Mouse (Mus musculus) left cerebral cortex, adult 11 months (tissue): Measurements from ENCODE around the gene Izumo4.
A peak's percentile ranks its signal among the peaks of the same experiment; 100 is the strongest.

Experiments used
- DNase-seq: peaks from one replicate; pipeline ENCODE4 v3.0.0; 2022; ENCODE audit warnings: low spot score

Gene Izumo4

DNA sequence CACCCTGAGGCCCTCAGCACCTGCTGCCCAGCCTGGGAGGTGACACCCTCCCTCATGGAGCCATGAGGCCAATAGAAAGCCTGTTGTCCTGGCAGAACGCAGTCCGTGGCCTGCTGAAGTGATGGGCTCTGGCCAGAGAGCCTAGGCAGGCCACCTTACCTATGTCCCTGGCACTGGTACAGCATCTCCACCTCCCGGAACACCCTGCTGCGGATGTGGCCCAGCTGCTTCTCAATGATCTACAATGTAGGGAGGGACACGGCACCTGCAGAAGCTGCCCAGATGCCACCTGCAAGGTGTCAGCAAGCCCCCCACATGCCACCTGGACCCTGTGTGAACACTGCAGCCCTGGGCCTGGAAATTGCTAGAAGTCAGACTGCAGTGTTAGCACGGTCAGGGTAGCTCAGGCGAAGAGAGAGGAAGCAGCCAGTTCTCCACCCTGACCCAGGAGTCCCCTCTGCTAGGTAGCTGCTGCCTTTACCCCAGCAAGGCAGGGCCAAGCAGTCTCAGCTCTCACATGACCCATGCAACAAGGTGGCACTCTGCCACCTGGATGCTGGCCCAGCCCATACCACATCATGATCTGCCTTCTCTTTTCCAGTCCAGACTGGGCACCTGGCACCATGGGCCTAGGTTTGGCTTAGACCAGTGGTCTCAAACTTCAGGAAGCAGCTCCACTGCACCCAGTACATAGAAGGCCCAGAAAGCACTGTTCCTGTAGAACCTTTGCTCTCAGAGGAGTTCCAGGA, 32.1 kb upstream of the Izumo4 start:
- no peak for DNase-seq

DNA sequence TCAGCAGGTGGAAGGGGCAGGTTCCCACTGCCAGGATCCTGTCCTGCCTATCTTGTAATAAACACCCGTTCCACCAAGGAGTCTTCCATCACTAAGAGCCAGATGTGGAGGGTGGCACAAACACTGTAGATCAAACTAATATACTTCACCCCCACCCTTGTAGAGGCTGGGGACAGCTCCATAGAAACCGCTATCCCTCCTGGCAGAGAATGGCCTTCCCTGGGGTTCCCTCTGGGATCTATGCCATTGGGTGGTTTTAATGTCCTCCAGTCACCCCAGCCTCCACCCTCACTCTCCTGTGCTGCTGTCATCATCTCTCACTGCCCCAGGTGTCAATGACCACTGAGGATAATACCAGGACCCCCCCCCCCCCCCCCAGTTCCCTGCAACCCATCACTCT, 31.5 kb upstream of the Izumo4 start:
- no peak for DNase-seq

- no peak for DNase-seq
These were observed 30.7 kb upstream of the Izumo4 start for GRCm38 (mm10) chr10:80671251-80671650.

DNA sequence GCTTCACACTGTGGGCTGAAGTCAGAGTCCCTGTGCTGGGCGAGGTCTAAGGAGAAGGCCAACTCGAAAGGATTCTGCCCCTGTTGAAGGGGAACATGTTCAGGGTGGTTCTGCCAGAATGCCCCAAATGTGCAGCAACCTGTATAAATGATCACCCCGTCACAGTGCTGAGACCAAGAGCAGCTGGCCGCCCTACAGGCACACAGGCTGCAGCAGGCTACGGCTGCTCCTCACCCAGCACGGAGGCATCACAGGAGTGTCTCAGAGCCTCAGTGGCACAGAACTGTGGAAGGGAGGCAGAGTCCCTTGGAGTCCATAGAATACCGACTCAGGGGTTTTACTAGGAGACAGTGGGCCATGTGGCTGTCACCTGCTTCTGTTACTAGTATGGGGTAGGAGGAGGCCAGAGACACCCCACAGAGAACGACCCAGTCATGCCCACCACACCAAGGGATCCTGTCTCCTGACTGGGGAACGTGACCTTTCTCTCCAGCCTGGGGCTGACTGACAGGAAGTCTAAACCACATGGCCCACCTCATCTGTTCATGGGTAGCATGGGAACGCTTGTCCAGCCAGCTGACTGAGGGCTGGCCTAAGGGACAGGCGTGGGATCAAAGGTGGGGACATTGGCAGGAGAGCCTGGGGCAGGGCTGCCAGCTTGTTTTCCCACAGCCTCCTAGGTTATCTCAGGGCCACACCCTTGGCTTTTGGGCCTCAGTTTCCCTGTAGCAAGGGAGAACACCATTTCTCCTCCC, 29.9 kb upstream of the Izumo4 start:
- no peak for DNase-seq

DNA sequence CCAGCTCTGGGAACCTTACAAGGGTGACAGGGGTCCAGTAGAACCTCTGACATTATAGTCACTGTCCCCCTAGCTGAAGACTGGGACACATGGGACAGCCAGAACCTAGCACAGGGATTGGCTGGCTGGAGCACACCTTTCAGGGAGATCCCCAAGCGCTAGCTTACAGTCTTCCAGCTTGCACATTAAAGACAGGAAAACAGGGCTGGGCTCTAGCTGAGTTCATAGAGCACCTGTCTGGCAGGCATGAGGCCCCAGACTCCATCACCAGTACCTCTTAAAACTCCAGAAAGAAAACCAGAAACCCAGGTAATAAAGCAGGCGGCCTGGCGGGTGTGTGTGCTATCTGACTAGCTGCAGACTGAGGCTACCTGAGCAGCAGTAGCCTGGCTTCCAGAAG, 28.3 kb upstream of the Izumo4 start:
- no peak for DNase-seq

- DNase-seq, result no peak
These were observed 27.7 kb upstream of the Izumo4 start for GRCm38 (mm10) chr10:80674161-80674711.

GRCm38 (mm10) chr10:80674851-80675404, 27.1 kb upstream of the Izumo4 start:
- no peak for DNase-seq

- DNase-seq, result no peak
These were observed 26.4 kb upstream of the Izumo4 start for GRCm38 (mm10) chr10:80675405-80676197.

DNA sequence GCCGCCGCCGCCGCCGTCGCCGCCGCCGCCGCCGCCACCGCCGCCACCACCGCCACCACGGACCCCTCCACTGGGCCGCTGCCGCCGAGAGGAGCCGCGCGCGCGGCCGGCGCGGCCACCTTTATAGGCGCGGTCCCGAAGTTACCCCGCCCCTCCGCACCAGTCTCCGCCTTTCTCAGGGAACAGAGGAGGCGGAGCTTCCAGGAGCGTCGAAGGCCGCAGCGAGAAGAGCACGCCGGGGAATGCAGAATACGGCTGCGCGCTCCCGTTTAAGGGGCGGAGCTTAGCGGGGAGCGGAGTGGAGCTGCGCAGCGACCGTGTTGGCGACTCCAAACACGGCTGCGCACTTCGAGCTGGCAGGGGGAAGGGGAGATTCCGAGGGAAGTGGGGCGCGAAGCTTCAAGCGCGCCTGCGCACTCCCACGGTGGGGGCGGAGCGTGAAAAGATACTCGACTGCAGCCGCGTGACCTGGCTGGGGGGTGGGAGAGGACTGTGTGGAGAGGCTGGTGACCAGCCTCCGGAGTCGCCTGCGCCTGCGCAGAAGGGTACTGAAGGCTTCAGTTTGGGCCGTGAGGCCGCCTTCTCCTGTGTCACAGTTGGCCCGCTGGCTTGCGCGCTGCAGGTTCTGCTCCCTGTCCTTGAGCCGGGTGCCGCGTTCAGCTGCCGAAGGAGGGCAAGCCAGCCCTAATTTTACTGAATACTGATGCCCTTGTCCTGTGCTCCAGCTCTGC, 25.6 kb upstream of the Izumo4 start:
- DNase-seq, result peak; percentile 99

- DNase-seq, result no peak
These were observed 24.7 kb upstream of the Izumo4 start for GRCm38 (mm10) chr10:80677128-80677875.

DNA sequence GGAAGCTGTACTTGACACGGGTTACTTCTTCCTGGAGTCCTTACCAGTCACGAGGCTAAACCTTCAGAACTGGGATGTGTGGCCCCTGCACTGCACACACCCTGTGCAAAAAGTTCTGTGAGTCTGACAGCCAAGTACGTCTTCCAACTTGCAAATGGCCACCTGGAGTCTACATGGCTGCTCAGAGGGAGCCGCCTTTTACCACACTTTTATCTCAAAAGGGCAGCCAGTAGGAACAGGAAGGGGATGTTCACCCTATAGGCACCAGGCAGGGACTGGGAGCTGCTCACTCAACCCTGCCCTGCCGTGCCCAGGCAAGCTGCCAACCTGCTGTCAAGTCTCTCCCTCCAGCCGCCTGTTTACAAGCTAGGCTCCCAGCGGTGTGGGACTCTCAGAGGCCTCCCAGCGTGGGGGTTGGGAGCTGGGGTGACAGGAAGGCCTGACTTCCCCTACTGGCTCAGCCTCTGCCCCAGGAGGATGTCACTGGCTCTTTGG, 24.0 kb upstream of the Izumo4 start, which contains the start of gene Mknk2:
TSS of gene Mknk2 (minus strand) at position 171 of the 495 bp plus-strand sequence.
- peak; percentile 74 for DNase-seq

DNA sequence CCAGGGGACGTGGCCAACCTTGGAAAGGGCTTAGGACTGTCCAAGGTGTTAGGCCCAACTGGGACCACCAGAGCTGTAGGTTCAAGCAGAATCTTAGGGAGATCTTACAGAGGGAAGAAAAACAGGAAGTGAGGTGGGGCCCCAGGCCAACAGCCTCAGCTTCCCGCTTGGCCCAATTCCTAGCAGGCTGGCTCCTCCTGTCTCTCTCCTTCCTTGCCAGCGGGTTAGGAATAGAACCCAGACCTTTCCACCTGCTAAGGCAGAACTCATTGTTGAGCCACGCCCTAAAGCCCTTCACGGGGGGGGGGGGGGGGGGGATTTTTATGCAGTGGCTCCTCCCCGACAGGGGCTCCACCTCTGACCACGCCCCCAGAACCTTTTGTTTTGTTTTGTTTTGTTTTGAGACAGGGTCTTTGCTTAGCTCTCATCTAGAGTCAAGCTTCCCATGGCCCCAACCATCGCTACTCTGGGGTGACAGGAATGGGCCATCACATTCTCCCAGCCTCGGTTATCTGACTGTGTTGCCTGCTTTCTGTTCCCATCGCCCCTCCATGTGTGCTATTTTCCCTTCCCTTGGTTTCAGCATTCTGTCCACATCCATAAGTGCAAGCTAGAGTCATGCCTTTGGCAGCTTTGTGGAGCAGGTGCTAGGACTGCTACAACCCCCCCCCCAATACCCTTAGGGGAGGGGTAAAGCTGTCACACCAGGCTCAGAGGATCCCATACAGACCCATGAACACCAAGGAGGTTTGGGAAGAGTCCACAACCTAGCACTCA, 23.2 kb upstream of the Izumo4 start:
- no peak for DNase-seq

- DNase-seq, result no peak
These were observed 22.3 kb upstream of the Izumo4 start for GRCm38 (mm10) chr10:80679556-80680259.

DNA sequence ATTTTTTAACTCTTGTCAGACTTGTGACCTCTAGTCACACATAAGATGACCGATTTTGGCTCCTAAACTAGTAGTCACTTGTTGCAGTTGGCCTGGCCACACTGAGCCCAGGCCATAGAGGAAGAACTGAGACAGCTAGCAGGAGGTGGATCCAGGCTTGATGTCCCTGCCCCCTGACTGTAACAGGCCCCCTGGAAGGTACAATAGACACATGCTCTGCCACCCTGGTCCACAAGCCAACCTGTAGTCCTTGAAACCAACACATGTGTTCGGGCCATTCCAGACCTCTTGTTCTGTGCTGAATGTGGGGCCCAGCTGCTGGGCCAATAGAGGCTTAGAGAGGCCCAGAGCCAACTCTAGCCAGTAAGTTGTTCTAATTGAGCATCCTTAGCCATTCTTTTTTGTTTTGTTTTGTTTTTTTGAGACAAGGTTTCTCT, 21.7 kb upstream of the Izumo4 start:
- DNase-seq, result no peak

DNA sequence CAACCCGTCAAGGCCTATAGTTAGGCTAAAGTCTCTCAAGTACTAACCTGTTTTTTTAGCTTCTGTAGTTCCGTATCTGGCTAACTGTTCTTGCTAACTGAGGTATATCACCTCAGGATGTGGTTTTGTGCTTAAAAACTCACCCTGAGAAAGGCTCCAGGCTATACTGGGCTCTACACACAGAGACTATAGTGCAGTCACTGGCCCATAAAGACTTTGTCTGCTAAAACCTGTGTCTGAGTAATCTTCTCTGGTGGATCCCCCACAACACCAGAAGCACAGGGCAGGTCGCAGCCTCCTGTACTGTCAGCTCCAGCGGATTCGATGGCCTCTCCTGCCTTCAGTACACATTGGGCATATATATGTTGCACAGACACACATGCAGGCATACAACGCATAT, 20.0 kb upstream of the Izumo4 start:
- DNase-seq, result no peak

DNA sequence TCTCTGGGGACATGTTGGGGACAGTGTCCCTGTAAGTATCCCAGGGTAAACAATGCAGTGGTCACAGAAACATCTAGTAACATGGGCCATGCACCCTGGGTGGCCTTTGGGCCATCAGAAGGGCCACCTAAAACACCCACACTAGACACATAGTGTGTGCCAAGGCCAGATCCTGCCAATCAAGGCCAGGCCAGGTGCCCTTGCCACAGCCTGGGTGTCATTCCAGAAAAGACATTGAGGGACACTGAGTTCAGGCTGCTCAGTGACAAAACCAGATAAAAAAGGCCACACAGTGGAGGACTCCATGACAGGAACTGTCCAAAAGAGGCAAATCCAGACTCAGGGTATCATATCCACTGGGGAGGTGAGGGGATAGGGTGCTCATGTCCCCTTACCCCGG, 18.3 kb upstream of the Izumo4 start:
- no peak for DNase-seq

GRCm38 (mm10) chr10:80684214-80684613, 17.8 kb upstream of the Izumo4 start:
- DNase-seq, result no peak

- no peak for DNase-seq
These were observed 17.0 kb upstream of the Izumo4 start for GRCm38 (mm10) chr10:80684984-80685383.

GRCm38 (mm10) chr10:80686617-80687016, 15.4 kb upstream of the Izumo4 start:
- no peak for DNase-seq
